Mouse (Mus musculus) limb, embryonic 14.5 days (tissue): ENCODE results near the gene Terf2. TPM values are rescaled to one million over a fixed set of nuclear protein-coding genes. Genes with fewer than 3 reads are reported as not detected.

ENCODE experiments used
- ATAC-seq: fragments of 200-750 bp; cut with Nextera tagmentation; 2 replicates; pipeline ENCODE4 v1.8.0; 2017; ENCODE audit warnings: low read depth, moderate number of reproducible peaks, moderate TSS enrichment; ENCODE audit not compliant: low FRiP score
- DNase-seq: peaks from one replicate; pipeline ENCODE4 v3.0.0-alpha.2; 2015; ENCODE audit warnings: low spot score
- H3K27ac ChIP-seq: fragments of 300-500 bp; sonication (generic); replicated peaks from 2 replicates; pipeline ENCODE4 v1.5.1; 2014; ENCODE audit warnings: low read depth, mild to moderate bottlenecking, low read length, moderate library complexity, mixed read lengths
- H3K27me3 ChIP-seq: fragments of 300-500 bp; sonication (generic); 2 replicates; pipeline ENCODE4 v1.6.1; 2014; ENCODE audit warnings: low read length, mixed read lengths; ENCODE audit not compliant: control insufficient read depth, insufficient read depth
- H3K36me3 ChIP-seq: fragments of 300-500 bp; sonication (generic); 2 replicates; pipeline ENCODE4 v1.6.1; 2014; ENCODE audit warnings: mild to moderate bottlenecking, low read length, moderate library complexity, mixed read lengths; ENCODE audit not compliant: control insufficient read depth, insufficient read depth
- H3K4me1 ChIP-seq: fragments of 300-500 bp; sonication (generic); 2 replicates; pipeline ENCODE4 v1.6.1; 2014; ENCODE audit warnings: antibody characterized with exemption, low read length, mixed read lengths; ENCODE audit not compliant: control insufficient read depth, insufficient read depth
- H3K4me2 ChIP-seq: fragments of 300-500 bp; sonication (generic); replicated peaks from 2 replicates; pipeline ENCODE4 v1.6.1; 2014; ENCODE audit warnings: low read depth, mild to moderate bottlenecking, low read length, moderate library complexity; ENCODE audit not compliant: severe bottlenecking
- H3K4me3 ChIP-seq: fragments of 300-500 bp; sonication (generic); replicated peaks from 2 replicates; pipeline ENCODE4 v1.5.1; 2014; ENCODE audit warnings: low read length
- H3K9ac ChIP-seq: fragments of 300-500 bp; sonication (generic); 2 replicates; pipeline ENCODE4 v1.6.1; 2014; ENCODE audit warnings: mild to moderate bottlenecking, low read depth, low read length, moderate library complexity; ENCODE audit not compliant: severe bottlenecking
- H3K9me3 ChIP-seq: fragments of 300-500 bp; sonication (generic); 2 replicates; pipeline ENCODE4 v1.6.1; 2016; ENCODE audit warnings: low read length; ENCODE audit not compliant: control insufficient read depth
- POLR2A ChIP-seq: fragments of 200-500 bp; IDR thresholded peaks from 2 replicates; pipeline ENCODE4 v1.8.0; 2012; ENCODE audit warnings: inconsistent platforms, mild to moderate bottlenecking, moderate library complexity, borderline replicate concordance; ENCODE audit not compliant: insufficient read depth, insufficient read length; ENCODE audit errors: extremely low read depth
- WGBS: fragments of 180-500 bp; shearing (Covaris S2); extraction: QIAGEN DNeasy Blood & Tissue Kit; methylation state at CpG from one replicate; pipeline ENCODE4 v1.1.7; 2014; 5-methylcytosine and 5-hydroxymethylcytosine counted together
- polyA plus RNA-seq, 2 experiments: library from polyadenylated mRNA; depleted of rRNA in 1 of 2; stranded (reverse) in 1 of 2; unstranded in 1 of 2; fragments of >200 nt; fragmentation: Nextera tagmentation in 1 of 2; extraction: Ambion mirVana in 1 of 2; gene quantifications; 2 replicates each; pipeline versions ENCODE4 v1.2.1 to v1.2.3; 2012 to 2014

The Terf2 gene
- polyA plus RNA-seq, 2 experiments = 15.1 to 39.0 TPM

DNA sequence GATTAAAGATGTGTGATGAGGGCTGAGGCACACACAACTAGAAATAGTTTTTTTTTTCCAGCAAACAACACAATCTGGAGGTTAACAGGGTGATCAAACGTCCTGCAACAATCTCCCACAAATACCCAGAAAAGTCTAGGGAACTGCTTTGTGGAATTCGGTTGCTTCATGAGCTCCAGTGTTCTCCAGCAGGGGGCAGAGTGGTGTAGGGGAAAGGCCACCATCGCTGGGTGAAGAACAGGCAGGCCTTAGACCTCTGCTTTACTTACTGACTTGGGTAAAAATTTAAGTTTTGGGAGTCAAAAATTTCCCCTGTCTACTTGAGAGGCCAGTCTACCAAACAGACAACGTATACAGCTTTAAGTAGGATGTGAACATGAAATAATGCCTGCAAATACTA, 8.2 kb upstream of the Terf2 start:
- ATAC-seq = peak; percentile 41
- WGBS = 7% methylated on average over 4 of the region's 4 CpGs

DNA sequence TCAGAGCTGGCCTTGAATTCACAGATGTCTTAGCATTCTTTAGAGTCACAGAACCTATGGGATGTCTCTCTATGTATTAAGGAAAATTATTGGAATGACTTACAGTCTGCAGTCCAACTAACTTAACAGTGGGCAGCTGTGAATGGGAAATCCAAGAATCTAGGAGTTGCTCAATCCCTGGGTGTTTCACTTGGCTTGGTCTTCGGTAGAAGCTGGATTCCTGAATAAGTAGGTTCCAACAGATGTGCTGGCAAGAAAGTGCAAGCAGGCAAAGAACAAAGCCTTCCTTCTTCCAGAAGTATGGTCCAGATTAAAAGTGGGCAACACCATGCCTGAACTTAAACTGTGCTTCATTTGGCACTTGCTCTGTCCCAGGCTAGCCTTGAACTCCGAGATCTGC, 4.3 kb upstream of the Terf2 start:
- no peaks in the 10 kb centered on the region for H3K27me3 ChIP-seq
- 67% methylated on average over 2 of the region's 2 CpGs for WGBS
- no peak overlapping the region; the same call in 1 of the 2 replicates for H3K27ac ChIP-seq
- H3K9ac ChIP-seq = no peak overlapping the region
- H3K4me2 ChIP-seq = no peak overlapping the region
- H3K36me3 ChIP-seq = no peaks in the 10 kb centered on the region
- no peak overlapping the region for H3K4me3 ChIP-seq
- ATAC-seq (no peak), DNase-seq (peak; percentile 30)
- TF ChIP-seq POLR2A = no peak
- no peaks in the 10 kb centered on the region for H3K9me3 ChIP-seq
- no peaks in the 10 kb centered on the region for H3K4me1 ChIP-seq

More for the DNA sequence above, 8.2 kb upstream of the Terf2 start:
- H3K4me2 ChIP-seq = no peak overlapping the region
- H3K9me3 ChIP-seq = no peaks in the 10 kb centered on the region
- peak; percentile 71 for DNase-seq
- no peak overlapping the region for H3K4me3 ChIP-seq
- H3K27me3 ChIP-seq = no peaks in the 10 kb centered on the region
- H3K4me1 ChIP-seq = no peaks in the 10 kb centered on the region
- no peaks in the 10 kb centered on the region for H3K36me3 ChIP-seq
- no peak overlapping the region for H3K9ac ChIP-seq
- H3K27ac ChIP-seq = no peak overlapping the region
- TF ChIP-seq POLR2A = no peak

DNA sequence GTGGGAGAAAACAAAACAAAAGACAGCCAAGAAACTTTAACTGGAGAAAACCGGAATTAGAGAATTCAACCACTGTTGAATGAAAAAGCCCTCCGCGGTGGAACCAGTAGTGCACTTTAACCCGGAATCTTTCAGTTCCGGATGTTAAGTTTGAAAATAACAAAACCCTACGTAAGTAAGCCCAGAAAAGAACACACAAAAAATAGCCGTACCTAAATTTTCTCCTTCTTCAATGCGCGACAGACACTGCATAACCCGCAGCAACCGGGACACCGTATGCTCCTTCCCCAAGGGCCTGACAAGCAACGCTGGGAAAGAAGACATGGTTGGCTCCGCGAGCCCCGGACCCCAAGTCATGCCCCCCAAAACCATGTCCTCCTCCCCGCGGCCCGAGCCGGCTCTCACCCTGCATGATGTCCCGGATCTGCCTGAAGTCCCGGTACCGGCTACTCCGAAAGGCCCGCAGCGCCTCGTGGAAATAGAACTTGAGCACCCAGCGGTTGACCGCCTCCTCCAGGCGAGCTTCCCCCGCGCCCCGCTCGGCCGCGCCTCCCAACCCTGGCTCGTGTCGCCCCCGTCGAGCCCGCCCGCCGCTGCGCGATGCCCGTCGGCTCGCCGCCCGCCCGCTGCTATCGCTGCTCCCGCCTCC, 506 bp downstream of the Terf2 start:
- H3K36me3 ChIP-seq = peaks cover 32% of the 10 kb centered on the region
- H3K4me1 ChIP-seq = peaks cover 5% of the 10 kb centered on the region; the same call in 1 of the 2 replicates
- no peaks in the 10 kb centered on the region for H3K27me3 ChIP-seq
- H3K4me2 ChIP-seq = peak overlapping the region; percentile 68
- H3K4me3 ChIP-seq = peak overlapping the region; percentile 92
- peak; percentile 58 for DNase-seq
- H3K9me3 ChIP-seq = no peaks in the 10 kb centered on the region
- H3K9ac ChIP-seq = peak overlapping the region; percentile 89
- under 1% methylated on average over 40 of the region's 53 CpGs for WGBS
- peak; percentile 71 for ATAC-seq
- TF ChIP-seq POLR2A = no peak
- H3K27ac ChIP-seq = peak overlapping the region; percentile 90

DNA sequence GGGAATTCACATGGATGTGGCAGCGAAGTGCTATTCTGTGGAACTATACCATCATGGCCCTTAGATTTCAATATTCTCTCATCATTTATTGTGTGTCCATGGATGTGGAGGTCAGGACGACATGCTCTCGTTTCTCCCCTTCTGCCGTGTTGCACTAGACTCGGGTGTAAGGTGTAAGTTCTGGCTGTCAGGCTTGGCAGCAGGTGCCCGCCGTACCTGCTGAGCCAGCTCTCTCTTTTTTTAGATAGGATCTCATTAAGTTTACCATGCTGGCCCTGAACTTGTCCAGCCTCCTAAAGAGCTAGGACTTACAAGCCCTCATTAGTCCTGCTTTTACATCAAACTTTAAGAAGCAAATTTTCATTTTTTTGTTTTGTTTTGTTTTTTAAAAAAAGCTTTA, 5.8 kb downstream of the Terf2 start:
- no peak for TF ChIP-seq POLR2A
- DNase-seq = no peak
- H3K9me3 ChIP-seq = no peaks in the 10 kb centered on the region
- peaks cover 77% of the 10 kb centered on the region for H3K36me3 ChIP-seq
- no peak overlapping the region for H3K27ac ChIP-seq
- H3K27me3 ChIP-seq = no peaks in the 10 kb centered on the region
- H3K4me1 ChIP-seq = peaks cover 5% of the 10 kb centered on the region; the same call in 1 of the 2 replicates
- WGBS = 96% methylated on average over 7 of the region's 7 CpGs
- H3K4me3 ChIP-seq = no peak overlapping the region
- ATAC-seq = no peak
- no peak overlapping the region for H3K4me2 ChIP-seq
- H3K9ac ChIP-seq = no peak overlapping the region

DNA sequence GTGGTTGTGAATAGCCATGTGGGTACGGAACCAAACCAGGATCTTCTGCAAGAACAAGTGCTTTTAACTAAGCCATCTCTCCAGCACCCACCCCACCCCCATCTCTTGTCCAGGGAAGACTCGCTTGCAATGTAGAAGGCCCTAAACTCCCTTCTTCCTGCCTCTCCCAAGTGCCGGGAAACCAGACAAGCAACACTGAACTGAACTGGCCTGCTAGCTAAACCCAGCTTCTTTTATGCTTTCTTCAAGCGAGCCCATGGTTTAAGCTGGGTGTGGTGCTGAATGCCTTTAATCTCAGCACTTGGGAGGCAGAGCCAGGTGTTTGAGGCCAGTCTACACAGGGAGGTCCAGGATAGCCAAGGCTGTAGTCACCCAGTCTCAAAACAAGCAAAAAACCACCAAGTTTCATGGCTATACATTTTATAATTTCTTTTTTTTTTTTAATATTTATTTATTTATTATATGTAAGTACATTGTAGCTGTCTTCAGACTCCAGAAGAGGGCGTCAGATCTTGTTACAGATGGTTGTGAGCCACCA, 7.8 kb downstream of the Terf2 start:
- H3K27ac ChIP-seq = no peak overlapping the region
- TF ChIP-seq POLR2A = no peak
- no peaks in the 10 kb centered on the region for H3K4me1 ChIP-seq
- H3K9ac ChIP-seq = no peak overlapping the region
- H3K4me3 ChIP-seq = no peak overlapping the region
- DNase-seq (no peak), ATAC-seq (no peak)
- no peak overlapping the region for H3K4me2 ChIP-seq
- H3K27me3 ChIP-seq = no peaks in the 10 kb centered on the region
- 95% methylated on average over 5 of the region's 5 CpGs for WGBS
- no peaks in the 10 kb centered on the region for H3K9me3 ChIP-seq
- peaks cover 81% of the 10 kb centered on the region for H3K36me3 ChIP-seq
